Mouse (Mus musculus) ES-Bruce4 (cell line): ENCODE results near the gene Smoc1.

Experiments
- CTCF ChIP-seq: IDR thresholded peaks from one replicate; pipeline ENCODE4 v1.8.1; 2011; ENCODE audit warnings: low read depth, low read length
- EP300 ChIP-seq: IDR thresholded peaks from 2 replicates; pipeline ENCODE4 v1.6.1; 2011; ENCODE audit warnings: low read depth, low read length; ENCODE audit not compliant: insufficient read depth
- POLR2A ChIP-seq: IDR thresholded peaks from one replicate; pipeline ENCODE4 v1.8.1; 2011; ENCODE audit warnings: low read length; ENCODE audit not compliant: insufficient read depth

GRCm38 (mm10) chr12:81167142-81167541, 140.5 kb downstream of the Smoc1 start:
- TF ChIP-seq CTCF (no peak), POLR2A (no peak), EP300 (no peak)
